Mouse (Mus musculus) fibroblast of lung, adult 2 months (primary cell): ENCODE measurements around the gene Abhd14a.
A peak's percentile ranks its signal among the peaks of the same experiment; 100 is the strongest.

Source experiments
- DNase-seq: peaks from one replicate; pipeline ENCODE4 v3.0.0-alpha.2; 2011; ENCODE audit warnings: low read depth

The Abhd14a gene

DNA sequence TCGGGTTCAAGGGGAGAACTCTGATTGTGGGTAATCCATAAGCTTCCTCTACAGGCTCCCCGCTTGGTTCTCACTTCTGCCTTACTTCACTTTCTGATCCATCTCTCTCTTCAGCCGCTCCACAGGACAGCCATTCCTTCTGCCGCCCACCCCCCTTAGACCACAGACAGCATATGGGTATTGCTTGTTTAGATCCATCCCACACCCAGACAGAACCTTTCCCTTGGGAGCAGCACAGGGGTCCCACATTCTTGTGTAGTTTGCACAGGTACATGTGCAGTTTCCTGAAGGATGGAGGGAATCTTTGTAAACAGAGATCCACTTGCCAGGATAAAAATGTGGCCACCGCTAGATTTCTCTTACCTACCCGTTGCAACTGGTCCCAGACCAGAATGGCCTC lies 4.9 kb upstream of the Abhd14a start:
- DNase-seq = no peak

DNA sequence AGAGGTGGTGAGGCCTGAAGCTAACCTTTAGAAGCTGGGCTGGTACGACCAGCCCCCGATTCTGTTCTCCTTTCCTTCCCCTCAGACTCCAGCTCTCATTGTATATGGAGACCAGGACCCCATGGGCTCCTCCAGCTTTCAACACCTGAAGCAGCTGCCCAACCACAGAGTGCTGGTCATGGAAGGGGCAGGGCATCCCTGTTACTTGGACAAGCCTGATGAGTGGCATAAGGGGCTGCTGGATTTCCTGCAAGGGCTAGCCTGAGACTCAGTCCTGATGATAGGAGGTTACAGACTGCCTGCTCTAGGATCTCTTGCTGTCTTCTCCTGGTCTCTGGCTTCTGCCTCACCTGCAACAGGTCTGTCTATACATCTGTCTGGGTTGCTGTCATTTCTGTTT lies 4.4 kb upstream of the Abhd14a start:
- DNase-seq = no peak

DNA sequence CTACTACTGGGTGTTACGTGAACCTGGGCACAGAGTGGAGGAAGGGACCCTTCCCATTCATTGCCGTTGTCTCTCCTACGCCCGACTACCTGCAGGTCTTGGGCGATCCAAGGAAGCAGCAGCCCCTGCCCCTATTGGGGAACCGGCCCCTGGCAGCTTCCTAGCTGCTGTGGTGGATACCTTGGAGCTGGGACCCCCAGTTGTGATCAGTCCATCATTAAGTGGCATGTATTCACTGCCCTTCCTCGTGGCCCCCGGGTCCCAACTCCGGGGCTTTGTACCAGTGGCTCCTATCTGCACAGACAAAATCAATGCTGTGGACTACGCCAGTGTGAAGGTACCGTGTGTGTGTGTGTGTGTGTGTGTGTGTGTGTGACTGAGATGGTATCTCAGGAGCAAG lies 3.8 kb upstream of the Abhd14a start:
- DNase-seq = no peak

DNA sequence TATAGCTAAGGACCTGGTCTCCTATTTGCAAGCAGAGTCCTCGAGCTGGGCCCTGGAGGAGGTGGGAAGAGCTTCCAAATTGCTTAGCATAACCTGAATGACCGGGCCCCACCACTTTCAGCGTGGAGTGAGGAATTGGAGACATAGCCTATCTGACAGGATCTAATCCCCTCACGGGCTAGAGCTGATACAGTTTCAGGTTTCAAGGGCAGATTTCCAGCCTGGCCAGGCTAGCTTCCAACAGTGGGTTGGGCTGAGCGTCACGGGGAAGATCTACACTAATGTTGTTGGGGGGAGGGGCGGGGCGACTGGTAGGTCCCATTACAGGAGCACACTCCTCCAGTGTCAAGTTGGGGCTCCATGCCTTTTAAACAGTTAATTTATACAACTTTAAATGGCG lies 3.2 kb upstream of the Abhd14a start:
- DNase-seq = no peak

- DNase-seq = no peak
These were observed 2.5 kb upstream of the Abhd14a start for GRCm38 (mm10) chr9:106449947-106450346.

GRCm38 (mm10) chr9:106448498-106449031 lies 1.1 kb upstream of the Abhd14a start:
- DNase-seq = peak; percentile 81

DNA sequence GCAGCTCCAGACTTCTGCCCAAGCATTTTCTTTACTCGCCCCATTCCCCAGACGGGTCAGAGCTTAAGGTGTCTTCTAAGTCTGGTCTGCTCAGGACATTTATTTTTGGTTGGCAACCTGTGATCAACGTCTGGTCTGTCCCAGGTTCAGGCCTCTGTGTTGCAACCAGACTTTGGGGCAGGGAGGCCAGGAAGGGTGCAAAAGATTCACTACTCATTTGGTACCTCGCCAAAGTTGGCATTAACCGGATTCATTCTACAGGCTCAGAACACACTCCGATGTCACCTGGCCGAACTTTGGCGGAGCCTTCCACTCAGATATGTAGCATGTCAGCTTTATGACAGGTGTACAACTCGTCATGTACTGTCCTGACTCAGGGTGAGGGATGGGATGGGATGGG lies 473 bp upstream of the Abhd14a start:
- no peak for DNase-seq

GRCm38 (mm10) chr9:106444836-106445235 lies 2.6 kb downstream of the Abhd14a start:
- DNase-seq = no peak

- DNase-seq = no peak
These were observed 4.8 kb downstream of the Abhd14a start for GRCm38 (mm10) chr9:106442680-106443079.

DNA sequence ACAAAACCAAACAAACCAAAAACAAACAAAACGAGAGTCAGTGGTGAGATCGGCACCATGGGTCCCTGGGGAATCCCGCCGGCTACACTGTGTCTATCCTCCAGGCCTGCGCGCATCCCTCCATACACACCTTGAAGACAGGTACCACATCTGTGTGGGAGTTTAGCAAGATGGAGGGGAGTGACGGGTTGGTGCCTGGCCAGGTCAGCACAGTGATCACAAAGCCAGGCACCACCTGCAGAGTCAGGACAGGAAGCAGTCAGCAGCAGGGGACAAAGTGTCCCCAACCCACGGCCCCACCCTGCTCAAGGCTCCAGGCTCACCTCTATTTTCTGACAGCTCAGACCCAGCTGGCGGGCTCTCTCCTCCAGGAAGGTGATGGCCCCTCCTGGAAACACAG lies 10.9 kb downstream of the Abhd14a start:
- DNase-seq = no peak

- DNase-seq = no peak
These were observed 14.1 kb downstream of the Abhd14a start for GRCm38 (mm10) chr9:106433389-106433788.

DNA sequence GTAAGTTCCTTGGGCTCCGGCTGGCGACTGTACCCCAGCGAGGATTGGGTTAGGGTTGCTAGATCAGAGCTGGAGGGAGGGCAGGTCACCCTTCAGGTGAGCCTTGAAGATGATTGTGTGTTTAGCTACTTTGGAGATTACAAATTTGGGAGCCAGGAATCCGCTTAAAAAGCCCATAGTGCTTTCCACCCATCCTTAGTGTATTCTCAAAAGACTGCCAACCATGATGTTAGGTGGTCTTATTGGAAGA lies 17.5 kb downstream of the Abhd14a start:
- DNase-seq = no peak

- peak; percentile 86 for DNase-seq
These were observed 18.1 kb downstream of the Abhd14a start, which contains the start of gene Rpl29 for GRCm38 (mm10) chr9:106429221-106430014. Gene Rpl29 (plus strand): TSS chr9:106429454.

DNA sequence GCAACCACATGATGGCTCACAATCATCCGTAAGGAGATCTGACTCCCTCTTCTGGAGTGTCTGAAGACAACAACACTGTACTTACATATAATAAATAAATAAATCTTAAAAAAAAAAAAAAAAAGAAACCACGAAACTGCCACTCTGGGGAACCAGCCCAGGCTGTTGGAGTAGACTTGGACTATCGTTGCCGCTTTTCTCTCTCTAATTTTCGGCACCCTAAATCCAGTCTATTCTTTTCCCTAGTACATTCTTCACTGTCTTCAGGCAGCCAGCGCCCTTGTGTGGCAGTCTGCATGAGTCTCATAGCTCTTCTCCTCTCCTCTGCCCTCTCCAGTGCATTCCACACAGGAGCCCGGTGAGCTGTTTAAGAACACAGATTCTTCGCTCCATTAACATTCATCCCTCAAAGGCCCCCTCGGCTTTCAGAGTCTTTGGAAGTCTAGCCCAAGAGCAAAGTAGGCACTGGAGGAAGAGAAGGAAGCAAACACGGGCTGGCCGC lies 18.7 kb downstream of the Abhd14a start:
- no peak for DNase-seq

GRCm38 (mm10) chr9:106421865-106422160 lies 25.7 kb downstream of the Abhd14a start:
- no peak for DNase-seq

DNA sequence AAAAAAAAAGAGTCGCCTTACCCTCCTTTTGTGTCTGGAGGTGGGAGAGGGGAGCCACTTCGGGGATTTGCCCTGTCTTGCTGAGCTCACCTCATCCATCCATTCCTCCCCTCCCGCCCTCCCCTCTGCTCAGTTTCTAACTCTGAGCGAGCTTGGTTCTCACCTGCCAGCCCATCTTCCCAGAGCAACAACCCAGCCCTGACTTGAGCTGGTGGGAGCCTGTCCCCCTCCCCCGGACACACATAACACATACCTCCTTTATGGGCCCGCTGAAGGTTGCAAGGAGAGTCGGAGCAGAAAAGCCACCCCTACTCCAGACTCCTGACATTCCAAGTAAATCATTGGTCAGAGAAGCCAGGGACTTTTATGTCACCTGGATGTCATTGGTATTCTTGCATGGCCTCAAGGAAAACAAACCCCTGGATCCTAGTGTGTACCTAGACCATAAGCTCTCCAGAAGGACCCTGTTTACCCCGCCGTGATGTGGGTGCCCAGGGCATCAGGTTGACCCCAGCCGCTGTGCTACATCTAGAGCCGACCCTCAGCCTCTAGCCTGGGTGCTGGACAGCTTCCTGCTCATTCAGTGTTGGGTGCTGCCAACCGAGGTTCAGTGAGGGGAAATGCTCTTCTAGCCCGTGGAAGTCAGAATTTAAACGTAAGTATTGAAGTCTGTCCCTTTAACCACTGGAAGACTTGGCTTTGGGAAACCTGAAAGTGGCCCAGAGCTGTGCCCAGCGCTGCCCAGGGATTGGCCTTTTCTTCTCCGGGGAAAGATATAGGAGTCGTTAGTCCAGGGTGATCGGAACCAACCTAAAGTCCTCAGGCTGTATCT lies 26.2 kb downstream of the Abhd14a start:
- DNase-seq = no peak

GRCm38 (mm10) chr9:106420608-106421007 lies 26.9 kb downstream of the Abhd14a start:
- DNase-seq = no peak

DNA sequence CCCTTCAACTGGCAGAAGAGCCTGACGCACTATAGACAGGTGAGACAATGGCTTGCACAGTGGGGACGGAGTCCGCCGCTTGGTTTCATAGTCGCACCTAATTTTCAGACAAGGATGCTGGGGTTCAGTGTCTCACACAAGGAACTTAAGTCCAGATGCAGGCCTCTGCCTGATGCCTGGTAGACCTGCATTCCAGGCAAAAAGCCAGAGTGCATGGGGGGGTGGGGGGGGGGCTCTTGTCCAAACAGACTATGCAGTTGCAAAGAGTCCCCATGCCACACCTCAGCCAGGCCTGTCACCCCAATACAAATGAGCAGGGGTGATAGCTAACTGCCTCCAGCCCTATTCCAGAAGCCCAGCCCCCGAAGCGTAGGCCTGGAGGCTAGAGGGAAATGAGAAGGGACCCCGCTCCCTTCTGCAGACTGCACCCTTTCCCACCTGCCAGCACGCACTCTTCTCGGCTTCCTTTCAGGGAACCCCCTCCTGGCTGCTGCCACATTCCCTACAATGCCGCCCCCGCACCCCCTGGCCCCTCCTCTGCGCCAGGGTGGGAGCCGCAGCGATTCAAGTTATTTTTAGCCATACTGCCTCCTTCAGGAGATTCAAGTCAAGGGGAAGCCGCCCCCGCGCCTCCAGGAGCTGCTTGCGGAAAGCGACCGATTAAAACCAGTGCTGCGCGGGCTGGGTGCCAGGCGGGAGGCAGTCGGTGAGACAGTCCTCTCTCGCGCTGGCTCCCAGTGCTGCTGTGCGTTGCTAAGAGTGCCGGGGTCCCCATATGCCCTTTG lies 29.4 kb downstream of the Abhd14a start:
- DNase-seq = no peak

GRCm38 (mm10) chr9:106416826-106417225 lies 30.7 kb downstream of the Abhd14a start:
- DNase-seq = no peak

- DNase-seq = no peak
These were observed 33.9 kb downstream of the Abhd14a start for GRCm38 (mm10) chr9:106413606-106414005.

DNA sequence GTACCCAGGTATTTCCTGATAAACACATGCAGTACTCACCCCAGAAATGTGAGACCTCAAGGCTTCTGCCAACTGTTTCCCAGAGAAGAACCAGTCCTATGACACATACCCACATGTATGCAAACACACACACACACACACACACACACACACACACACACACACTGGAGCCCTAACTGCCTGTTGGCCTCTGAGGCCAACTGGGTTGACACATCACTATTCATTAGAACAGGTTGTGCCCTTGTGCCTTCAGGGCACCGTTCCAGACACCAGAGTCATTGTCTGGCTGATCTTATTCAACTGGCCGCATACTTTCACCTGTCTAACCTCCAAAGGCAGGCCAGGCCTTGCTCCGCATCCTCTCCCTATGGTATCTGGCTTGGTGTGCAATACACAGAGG lies 35.3 kb downstream of the Abhd14a start:
- DNase-seq = no peak

DNA sequence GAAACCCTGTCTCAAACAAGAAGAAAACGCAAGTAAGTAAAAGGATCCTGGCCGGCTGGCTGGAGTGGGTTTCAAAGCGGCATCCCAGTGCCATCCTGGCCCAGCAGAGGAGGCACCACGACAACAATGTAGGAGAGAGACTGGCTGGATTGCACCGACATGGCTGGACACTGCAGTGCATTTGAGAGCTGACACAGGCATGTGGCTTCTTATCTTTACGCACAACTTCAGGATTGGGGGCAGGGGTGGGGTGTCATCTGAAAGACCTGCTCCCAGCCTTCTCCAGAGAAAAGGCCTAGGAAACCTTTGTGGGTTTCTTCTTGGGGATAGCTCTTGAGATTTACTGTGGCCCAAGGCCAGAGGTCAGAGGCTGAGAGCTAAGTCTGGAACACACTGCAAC lies 35.7 kb downstream of the Abhd14a start:
- DNase-seq = no peak
